Mouse (Mus musculus): Measurements from ENCODE around the gene Slc1a4.

Slc1a4 gene

GRCm38 (mm10) chr11:20253088-20253487, 79.4 kb downstream of the Slc1a4 start:
- DNase-seq (ENCODE audit: low spot score in 2 of 2), result no peak

Data from cerebellum, postnatal 4 days (tissue).